Mouse (Mus musculus): ENCODE measurements at regions not wholly inside any gene's neighbourhood (a gene's known extent, or its start where the extent isn't known, plus 50 kb on each side); places are given as distances from the start of the nearest gene placed in this dataset.

DNA sequence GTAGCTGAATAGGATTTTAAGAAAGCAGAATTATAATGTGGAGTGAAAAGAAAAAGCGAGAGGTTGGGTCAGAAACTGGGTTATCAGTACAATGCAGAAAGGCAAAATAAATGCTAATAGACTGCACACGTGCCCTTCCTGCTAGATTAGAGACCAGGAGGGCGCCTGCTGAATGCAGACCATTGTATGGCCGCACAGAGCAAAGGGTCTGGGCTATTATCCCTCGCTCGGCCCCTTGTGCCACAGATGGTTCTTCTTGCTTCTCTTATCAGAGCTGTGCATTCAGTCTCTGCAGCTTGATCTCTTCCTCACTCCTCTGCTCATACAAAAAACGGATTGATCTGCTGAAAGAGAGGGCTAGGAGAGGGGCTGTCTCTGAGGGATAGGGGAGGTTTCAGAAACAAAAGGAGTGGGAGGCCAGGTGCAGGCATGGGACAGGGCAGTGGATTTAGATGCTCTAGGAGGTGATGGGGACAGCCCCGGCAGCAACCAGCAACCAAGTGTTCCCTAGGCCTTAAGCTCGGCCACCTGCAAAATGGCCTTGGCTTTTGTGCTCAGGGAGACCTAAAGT lies 225.7 kb upstream of the Klhl29 start:
- Histone ChIP-seq H3K4me3 (no peak overlapping the region), H3K4me1 (no peaks in the 10 kb centered on the region), H3K27ac (no peak overlapping the region), H3K36me3 (no peaks in the 10 kb centered on the region), H3K9me3 (no peaks in the 10 kb centered on the region), H3K4me2 (no peak overlapping the region), H3K27me3 (no peaks in the 10 kb centered on the region), H3K9ac (no peak overlapping the region)
- ATAC-seq (ENCODE audit: insufficient number of reproducible peaks, low FRiP score, low TSS enrichment, low read depth) = no peak
- WGBS = 78% methylated on average over 9 of the region's 9 CpGs

DNA sequence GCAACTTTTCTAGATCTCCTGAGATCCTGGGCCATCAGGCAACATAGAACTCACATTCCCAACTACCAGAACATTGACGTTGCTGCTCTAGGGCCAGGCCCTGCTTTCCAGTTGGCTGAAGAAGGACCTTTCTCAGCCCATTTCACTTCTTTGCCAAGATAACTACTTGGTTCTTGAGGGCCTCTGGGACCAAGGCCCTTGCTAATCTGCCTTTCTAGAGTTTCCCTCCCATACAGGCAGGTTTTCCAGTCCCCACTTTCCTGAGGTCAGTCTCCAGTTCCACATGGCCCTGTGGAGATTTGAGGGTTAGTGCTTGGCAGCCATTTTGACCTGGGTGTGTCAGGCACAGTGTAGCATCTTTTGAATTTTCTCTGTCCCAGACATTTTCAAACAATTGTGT lies 223.9 kb upstream of the Klhl29 start:
- no peaks in the 10 kb centered on the region for H3K9me3 ChIP-seq
- no peak for ATAC-seq (ENCODE audit: insufficient number of reproducible peaks, low FRiP score, low TSS enrichment, low read depth)
- no peak overlapping the region for H3K4me2 ChIP-seq
- H3K27me3 ChIP-seq = no peaks in the 10 kb centered on the region
- H3K9ac ChIP-seq = no peak overlapping the region
- no peak overlapping the region for H3K27ac ChIP-seq
- 72% methylated on average over 1 of the region's 1 CpGs for WGBS
- H3K4me3 ChIP-seq = no peak overlapping the region
- H3K36me3 ChIP-seq = no peaks in the 10 kb centered on the region
- no peaks in the 10 kb centered on the region for H3K4me1 ChIP-seq

DNA sequence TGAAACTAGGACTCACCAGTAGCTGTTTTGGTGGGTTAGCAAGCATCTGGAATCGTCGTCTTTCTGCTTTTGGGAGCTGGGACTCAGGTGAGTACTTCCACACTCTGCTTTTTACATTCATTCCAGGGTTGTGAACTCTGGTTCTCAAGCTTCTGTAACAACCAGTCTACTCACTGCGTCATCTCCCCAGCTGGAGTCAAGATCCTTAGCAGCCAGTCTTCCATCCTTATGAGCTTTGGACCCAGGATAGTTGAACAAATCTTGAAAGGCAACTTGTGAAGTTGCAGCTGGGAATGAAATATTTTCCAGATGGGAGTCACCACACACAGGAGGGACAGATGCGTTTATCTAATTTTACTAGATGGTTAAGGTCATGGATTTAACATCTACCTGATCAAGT lies 223.5 kb upstream of the Klhl29 start:
- ATAC-seq (ENCODE audit: insufficient number of reproducible peaks, low FRiP score, low TSS enrichment, low read depth) = no peak
- WGBS = 67% methylated on average over 4 of the region's 4 CpGs
- Histone ChIP-seq H3K36me3 (no peaks in the 10 kb centered on the region), H3K4me1 (no peaks in the 10 kb centered on the region), H3K4me3 (no peak overlapping the region), H3K9me3 (no peaks in the 10 kb centered on the region), H3K9ac (no peak overlapping the region), H3K4me2 (no peak overlapping the region), H3K27me3 (no peaks in the 10 kb centered on the region), H3K27ac (no peak overlapping the region)

DNA sequence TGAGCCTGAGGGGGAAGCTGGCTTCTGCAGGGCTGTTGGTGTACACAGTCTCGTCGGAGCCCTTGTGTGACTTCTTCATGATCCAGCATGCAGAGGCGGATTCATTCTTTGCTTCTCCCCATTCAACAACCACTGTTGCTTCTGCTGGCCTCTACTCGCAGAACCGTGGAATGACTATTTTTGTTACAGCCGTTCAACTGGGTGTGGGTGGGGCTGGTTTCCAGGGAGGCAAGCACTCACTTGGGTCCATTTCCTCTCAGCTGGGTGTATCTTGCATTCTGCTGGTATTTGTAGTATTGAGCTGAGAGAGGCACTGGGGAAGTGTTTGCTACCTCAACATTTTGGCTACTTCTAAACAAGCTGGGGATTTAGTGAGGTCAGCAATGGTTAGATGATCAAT lies 197.3 kb upstream of the Klhl29 start:
- Histone ChIP-seq H3K4me3 (no peak overlapping the region), H3K4me2 (no peak overlapping the region), H3K9me3 (no peaks in the 10 kb centered on the region), H3K27ac (no peak overlapping the region), H3K36me3 (no peaks in the 10 kb centered on the region), H3K9ac (no peak overlapping the region), H3K27me3 (no peaks in the 10 kb centered on the region), H3K4me1 (no peaks in the 10 kb centered on the region)
- WGBS = 50% methylated on average over 6 of the region's 6 CpGs
- ATAC-seq (ENCODE audit: insufficient number of reproducible peaks, low FRiP score, low TSS enrichment, low read depth) = no peak

DNA sequence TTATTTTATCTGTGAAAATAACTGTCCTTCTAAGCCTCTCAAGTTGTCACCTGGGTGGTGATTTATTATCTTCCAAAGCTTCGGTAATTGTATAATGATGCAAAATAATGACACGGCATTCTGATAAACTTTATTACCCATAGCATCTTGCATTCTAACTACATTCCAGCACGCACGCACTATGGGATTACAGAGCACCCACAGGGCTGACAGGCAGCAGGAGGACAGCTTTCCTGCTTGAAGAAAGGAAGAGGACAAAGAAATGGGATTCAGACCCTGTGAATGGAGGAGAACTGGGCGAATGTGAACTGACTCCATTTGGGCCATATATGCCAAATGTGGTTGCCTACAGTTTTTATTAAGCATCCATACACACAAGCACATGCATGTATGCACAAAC lies 193.5 kb upstream of the Klhl29 start:
- ATAC-seq (ENCODE audit: insufficient number of reproducible peaks, low FRiP score, low TSS enrichment, low read depth) = no peak
- Histone ChIP-seq H3K4me2 (no peak overlapping the region), H3K36me3 (no peaks in the 10 kb centered on the region), H3K4me1 (no peaks in the 10 kb centered on the region), H3K9ac (no peak overlapping the region), H3K9me3 (no peaks in the 10 kb centered on the region), H3K27ac (no peak overlapping the region), H3K4me3 (no peak overlapping the region), H3K27me3 (no peaks in the 10 kb centered on the region)
- WGBS = 75% methylated on average over 5 of the region's 5 CpGs

DNA sequence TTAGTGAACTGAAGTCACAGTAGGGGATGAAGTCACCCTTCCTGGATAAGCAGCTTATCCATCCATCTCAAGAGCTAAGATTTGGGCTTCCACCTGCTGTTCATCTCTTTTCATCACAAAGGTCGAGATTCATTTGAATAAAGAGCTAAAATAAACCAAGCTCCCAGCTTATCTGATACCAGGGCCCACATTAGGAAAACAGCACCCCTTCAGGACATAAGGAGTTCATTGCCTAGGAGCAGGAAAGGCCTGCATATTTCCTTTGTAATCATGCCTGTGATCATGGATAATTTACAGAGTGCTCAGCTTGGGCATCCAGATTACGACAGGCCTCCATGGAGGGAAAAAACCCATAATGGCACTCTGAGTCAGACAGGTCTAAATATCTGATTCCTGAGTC lies 190.7 kb upstream of the Klhl29 start:
- Histone ChIP-seq H3K36me3 (no peaks in the 10 kb centered on the region), H3K9ac (no peak overlapping the region)
- WGBS = 24% methylated on average over 2 of the region's 2 CpGs

DNA sequence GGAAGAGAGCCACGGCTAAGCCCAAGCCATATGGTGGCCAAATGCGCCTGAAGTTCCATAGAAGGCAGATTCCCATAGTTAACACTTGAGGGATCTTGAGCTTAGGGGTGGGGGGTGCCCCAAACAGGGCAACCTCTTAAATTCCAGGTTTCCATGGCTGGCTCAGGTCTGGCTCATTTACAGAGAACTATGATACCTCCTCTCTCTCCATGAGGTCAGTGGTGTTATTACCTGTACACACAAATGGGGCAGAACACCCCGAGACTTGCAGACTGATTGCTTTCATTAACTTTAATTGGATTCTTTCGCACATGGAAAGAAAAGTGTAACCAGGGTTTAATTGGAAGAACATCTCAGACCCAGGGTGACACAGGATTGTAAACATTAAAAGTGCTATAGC lies 177.1 kb upstream of the Klhl29 start:
- no peak overlapping the region for H3K27ac ChIP-seq
- ATAC-seq (ENCODE audit: insufficient number of reproducible peaks, low FRiP score, low TSS enrichment, low read depth) = no peak

More for the DNA sequence above, 190.7 kb upstream of the Klhl29 start:
- Histone ChIP-seq H3K27ac (no peak overlapping the region), H3K4me1 (no peaks in the 10 kb centered on the region), H3K9me3 (no peaks in the 10 kb centered on the region), H3K4me3 (no peak overlapping the region), H3K4me2 (no peak overlapping the region), H3K27me3 (no peaks in the 10 kb centered on the region)
- ATAC-seq (ENCODE audit: insufficient number of reproducible peaks, low FRiP score, low TSS enrichment, low read depth) = no peak

DNA sequence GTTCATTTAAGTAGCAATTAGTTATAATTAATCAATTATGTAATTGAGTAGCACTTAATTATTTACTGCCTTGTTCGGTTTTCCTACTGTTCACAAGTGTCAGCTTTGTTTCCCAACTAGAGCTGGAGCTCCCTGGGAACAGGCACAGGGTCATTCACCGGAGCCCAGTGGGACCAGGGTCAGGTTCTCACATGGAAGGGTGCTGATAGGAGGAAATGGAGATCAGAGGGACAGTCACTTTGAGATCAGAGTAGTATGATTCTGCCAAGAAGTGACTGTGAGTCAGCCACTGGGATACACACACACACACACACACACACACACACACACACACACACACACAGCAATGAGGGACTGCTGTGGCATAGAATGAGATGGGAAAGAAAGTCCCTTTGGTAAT lies 176.4 kb upstream of the Klhl29 start:
- Histone ChIP-seq H3K4me2 (no peak overlapping the region), H3K9me3 (no peaks in the 10 kb centered on the region), H3K4me3 (no peak overlapping the region), H3K9ac (no peak overlapping the region), H3K27me3 (no peaks in the 10 kb centered on the region), H3K27ac (no peak overlapping the region), H3K4me1 (0 out of 2 replicates have a peak, but pooled peaks cover 12% of the 10 kb centered on the region), H3K36me3 (no peaks in the 10 kb centered on the region)
- ATAC-seq (ENCODE audit: insufficient number of reproducible peaks, low FRiP score, low TSS enrichment, low read depth) = no peak
- WGBS = 52% methylated on average over 2 of the region's 2 CpGs

More for the DNA sequence above, 177.1 kb upstream of the Klhl29 start:
- H3K27me3 ChIP-seq = no peaks in the 10 kb centered on the region
- WGBS = 24% methylated on average over 4 of the region's 4 CpGs
- H3K9ac ChIP-seq = no peak overlapping the region
- no peaks in the 10 kb centered on the region for H3K9me3 ChIP-seq
- 0 out of 2 replicates have a peak, but pooled peaks cover 12% of the 10 kb centered on the region for H3K4me1 ChIP-seq
- no peak overlapping the region for H3K4me2 ChIP-seq
- H3K36me3 ChIP-seq = no peaks in the 10 kb centered on the region
- H3K4me3 ChIP-seq = no peak overlapping the region

DNA sequence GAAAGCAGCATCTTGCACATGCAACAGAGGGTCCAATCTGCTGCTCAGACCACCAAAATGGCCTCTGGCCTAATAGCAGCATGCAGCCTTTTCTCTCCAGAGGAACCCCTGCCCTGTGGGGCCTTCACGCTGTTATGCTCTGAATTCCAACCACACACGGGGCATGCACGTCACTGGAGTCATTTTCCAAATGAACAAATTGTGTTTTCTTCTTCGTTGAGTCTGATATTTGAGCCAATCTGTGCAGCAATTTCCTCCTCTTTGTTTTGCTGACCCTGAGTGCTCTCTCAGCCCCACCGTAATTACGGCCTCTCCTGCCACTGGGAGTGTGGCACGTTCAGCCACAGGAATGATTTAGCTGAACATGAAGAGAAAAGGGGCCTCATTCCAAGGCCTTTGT lies 174.3 kb upstream of the Klhl29 start:
- H3K36me3 ChIP-seq = no peaks in the 10 kb centered on the region
- H3K9ac ChIP-seq = no peak overlapping the region
- H3K27ac ChIP-seq = no peak overlapping the region
- H3K9me3 ChIP-seq = no peaks in the 10 kb centered on the region
- ATAC-seq (ENCODE audit: insufficient number of reproducible peaks, low FRiP score, low TSS enrichment, low read depth) = no peak
- WGBS = 29% methylated on average over 7 of the region's 7 CpGs
- 0 out of 2 replicates have a peak, but pooled peaks cover 12% of the 10 kb centered on the region for H3K4me1 ChIP-seq
- H3K27me3 ChIP-seq = no peaks in the 10 kb centered on the region
- H3K4me2 ChIP-seq = no peak overlapping the region
- no peak overlapping the region for H3K4me3 ChIP-seq

DNA sequence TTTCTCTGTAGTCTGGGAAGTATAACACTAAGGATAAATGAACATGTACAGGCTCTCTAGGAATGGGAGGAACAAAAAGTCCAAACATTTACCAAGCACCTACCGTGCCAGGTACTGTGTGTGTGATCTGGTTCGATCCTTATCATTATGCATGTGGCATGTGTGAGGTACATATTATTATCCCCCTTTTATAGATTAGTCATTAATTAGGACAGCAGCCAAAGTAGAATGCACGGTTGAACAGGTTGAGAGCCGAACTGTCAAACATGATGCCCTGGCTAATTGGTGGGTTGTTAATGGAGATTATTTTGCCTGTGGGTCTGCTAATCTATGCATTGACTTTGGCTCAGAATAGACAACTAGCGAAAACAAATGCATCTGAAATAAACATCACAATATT lies 172.2 kb upstream of the Klhl29 start:
- Histone ChIP-seq H3K27ac (no peak overlapping the region), H3K9me3 (no peaks in the 10 kb centered on the region), H3K4me2 (no peak overlapping the region), H3K4me1 (0 out of 2 replicates have a peak, but pooled peaks cover 6% of the 10 kb centered on the region), H3K9ac (no peak overlapping the region), H3K4me3 (no peak overlapping the region), H3K27me3 (no peaks in the 10 kb centered on the region), H3K36me3 (no peaks in the 10 kb centered on the region)
- 70% methylated on average over 5 of the region's 5 CpGs for WGBS
- ATAC-seq (ENCODE audit: insufficient number of reproducible peaks, low FRiP score, low TSS enrichment, low read depth) = no peak

DNA sequence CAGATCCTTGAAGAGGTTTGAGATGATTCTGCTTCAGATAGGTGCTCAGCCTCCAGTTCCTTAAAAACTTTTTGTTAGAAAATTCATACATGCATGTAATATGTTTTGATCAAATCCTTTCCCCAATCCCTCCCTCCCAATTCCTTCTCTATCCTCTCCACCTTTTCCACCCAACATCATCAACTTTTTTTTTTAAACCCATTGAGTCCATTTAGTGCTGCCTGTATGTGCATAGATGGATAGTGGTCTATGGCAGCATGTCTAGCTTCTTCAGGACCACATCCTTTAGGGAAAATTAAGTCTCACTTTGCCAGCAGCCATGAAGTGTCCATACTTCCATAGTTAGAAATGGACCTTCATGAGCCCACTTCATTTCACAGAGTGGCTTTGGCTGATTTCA lies 167.2 kb upstream of the Klhl29 start:
- Histone ChIP-seq H3K9me3 (no peaks in the 10 kb centered on the region), H3K27ac (no peak overlapping the region), H3K4me2 (no peak overlapping the region), H3K4me1 (no peaks in the 10 kb centered on the region), H3K9ac (no peak overlapping the region), H3K4me3 (no peak overlapping the region), H3K27me3 (no peaks in the 10 kb centered on the region), H3K36me3 (no peaks in the 10 kb centered on the region)
- ATAC-seq (ENCODE audit: insufficient number of reproducible peaks, low FRiP score, low TSS enrichment, low read depth) = no peak

DNA sequence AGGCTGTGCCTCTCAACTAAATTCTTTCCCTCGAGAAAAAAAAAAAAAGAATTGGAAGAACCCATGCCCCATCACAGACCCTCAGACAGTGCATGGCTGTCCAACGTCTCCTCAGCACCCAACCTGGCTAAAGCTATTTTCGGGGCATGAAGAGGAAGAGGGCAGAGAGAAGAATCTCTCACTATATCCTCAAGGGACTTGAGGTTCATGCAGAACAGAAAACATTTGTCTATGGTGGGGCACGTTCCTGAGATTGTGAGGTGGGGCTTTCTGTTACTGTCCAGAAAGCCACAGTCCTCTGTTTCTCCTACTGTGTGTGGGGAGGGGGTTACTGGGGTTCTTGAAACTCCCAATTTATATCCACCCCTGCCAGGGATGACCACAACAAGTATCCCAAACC lies 120.8 kb upstream of the Klhl29 start:
- Histone ChIP-seq H3K4me3 (no peak overlapping the region), H3K27me3 (no peaks in the 10 kb centered on the region), H3K4me2 (no peak overlapping the region), H3K27ac (no peak overlapping the region), H3K36me3 (no peaks in the 10 kb centered on the region), H3K9me3 (no peaks in the 10 kb centered on the region), H3K4me1 (peaks cover 17% of the 10 kb centered on the region), H3K9ac (no peak overlapping the region)
- 68% methylated on average over 4 of the region's 4 CpGs for WGBS
- ATAC-seq (ENCODE audit: insufficient number of reproducible peaks, low FRiP score, low TSS enrichment, low read depth) = no peak

Data from limb, embryonic 15.5 days (tissue).